Mouse (Mus musculus) lung, postnatal 14 days (tissue): ENCODE measurements around the gene Dmd.
"Not testable (repeated sequence)": the region's sequence is repeated elsewhere in the genome, so short reads cannot be mapped to it uniquely, and the experiment has no call there.

ENCODE experiments used
- DNase-seq: peaks from one replicate; pipeline ENCODE4 v3.0.0; 2021

Gene Dmd

GRCm38 (mm10) chrX:82948630-82949029, at the start of gene Dmd:
TSS of gene Dmd (plus strand) at chrX:82948870.
- DNase-seq, result no peak

GRCm38 (mm10) chrX:82901515-82901914, 47.2 kb upstream of the Dmd start:
- DNase-seq, result no peak

- DNase-seq, result no peak
Measured at GRCm38 (mm10) chrX:82987683-82988082, 39.0 kb downstream of the Dmd start.

DNA sequence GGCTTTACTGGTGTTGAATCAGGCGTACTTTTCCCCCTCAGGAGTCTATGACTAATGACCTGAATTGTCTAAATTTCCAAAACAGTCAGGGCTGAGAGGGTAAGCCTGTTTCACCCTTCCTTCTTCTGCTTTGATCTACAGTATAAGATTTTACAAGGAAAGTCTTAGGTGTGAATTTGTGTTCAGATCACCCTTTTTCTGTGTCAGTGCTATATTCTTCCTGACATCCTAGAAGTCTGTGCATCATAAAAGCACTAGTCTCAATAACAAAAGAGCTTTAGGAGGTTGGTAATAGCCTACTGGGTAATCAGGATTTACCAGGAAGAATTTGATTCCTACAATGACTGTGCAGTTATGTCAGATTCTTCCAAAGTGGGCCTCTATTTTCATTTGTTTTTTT, 101.5 kb downstream of the Dmd start:
- DNase-seq, result no peak

GRCm38 (mm10) chrX:83116171-83116876, 167.7 kb downstream of the Dmd start:
- peak; percentile 0 for DNase-seq

DNA sequence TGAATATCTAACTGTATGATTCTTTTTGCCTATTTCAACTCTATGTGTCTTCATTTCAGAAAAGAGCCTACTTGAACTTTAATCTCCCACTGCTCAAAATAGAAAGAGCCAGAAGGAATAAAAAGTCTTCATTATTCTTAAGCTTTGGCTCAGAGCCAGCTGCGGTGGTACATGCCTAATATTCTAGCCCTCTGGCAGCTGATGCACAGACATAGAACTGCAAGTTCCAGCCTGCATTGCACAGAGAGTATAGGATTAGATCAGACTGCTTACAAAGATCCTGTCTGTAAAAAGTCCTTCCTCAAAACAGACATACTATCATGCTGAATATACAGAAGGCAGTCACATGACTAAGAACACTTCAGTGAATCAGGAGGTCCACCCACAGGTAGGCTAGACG, 168.5 kb downstream of the Dmd start:
- peak; percentile 1 for DNase-seq

DNA sequence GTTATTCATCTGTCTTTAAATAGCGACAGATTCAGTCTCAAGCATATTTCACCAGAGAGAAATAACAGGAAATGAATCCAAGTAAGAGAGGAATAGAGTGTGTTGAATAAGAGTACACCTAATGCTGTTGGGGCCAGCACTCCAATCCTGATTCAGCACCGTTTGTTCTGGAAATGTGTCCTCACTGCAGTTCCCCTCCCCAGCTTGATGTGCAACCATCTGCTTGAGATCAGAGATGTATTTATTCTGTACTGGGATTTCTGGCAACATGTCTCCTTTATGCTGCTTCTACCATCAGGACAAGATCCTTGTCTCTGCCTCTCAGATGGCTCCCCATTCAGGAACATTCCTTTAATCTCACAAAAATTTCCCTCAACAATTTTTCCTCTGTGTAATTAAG, 271.9 kb downstream of the Dmd start:
- DNase-seq, result no peak

GRCm38 (mm10) chrX:83221050-83221449, 272.4 kb downstream of the Dmd start:
- no peak for DNase-seq

DNA sequence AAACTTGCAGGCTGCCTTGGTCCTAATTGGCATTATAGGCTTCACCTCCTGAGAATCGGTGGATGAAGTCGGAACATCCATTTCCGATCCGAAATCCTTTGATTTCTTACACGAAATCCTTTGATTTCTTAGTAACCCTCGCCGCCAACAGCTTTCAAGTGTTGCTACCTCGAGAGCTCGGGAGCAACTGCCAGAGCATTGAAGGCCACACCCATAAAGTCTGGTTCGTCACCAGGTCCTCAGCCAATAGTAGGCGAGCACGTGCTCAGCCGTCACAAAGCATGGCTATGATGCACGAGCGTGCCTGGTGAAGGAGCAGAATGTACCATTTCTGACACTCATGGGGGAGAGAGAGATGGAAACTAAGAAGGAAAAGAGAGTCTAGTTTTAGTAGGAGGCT, 538.9 kb downstream of the Dmd start, which contains the start of gene Tsga8:
TSS of gene Tsga8 (minus strand) at position 327 of the 400 bp plus-strand sequence.
- DNase-seq, result no peak

GRCm38 (mm10) chrX:83674998-83675397, 726.3 kb downstream of the Dmd start:
- DNase-seq, result peak; percentile 43

GRCm38 (mm10) chrX:83686547-83686946, 737.9 kb downstream of the Dmd start:
- no peak for DNase-seq

GRCm38 (mm10) chrX:83740533-83740932, 791.9 kb downstream of the Dmd start:
- DNase-seq, result peak; percentile 6

DNA sequence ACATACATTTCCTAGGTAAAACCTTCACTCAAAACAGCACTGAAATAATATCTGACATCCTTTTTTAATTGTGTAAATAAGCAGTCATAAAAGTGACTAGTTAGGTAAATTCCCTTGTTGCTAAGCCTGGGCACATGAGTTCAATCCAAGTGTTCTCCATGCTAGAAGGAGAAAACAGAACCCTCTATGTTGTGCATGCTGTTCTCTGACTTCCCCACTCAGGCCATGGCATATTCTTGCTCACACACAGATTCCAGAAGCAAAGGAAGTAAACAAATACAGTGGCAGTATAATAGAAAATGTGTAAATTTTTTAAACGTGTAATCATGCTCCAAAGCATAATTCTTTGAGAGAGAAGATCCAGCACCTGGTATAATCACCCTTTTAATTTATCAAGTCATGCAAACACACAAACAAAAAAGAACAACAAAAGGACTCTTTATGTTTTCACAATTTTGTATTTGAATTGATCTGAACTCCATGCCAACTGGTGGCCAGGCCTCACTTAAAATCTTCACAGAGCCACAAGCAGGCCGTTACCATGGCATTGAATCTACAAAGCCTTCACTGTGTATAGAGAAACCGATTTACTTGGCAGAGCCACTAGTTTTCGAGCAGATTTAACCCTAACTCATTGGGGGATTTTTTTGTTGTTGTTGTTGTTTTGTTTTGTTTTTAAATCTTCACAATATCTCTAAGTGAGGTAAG, 797.8 kb downstream of the Dmd start:
- no peak for DNase-seq

DNA sequence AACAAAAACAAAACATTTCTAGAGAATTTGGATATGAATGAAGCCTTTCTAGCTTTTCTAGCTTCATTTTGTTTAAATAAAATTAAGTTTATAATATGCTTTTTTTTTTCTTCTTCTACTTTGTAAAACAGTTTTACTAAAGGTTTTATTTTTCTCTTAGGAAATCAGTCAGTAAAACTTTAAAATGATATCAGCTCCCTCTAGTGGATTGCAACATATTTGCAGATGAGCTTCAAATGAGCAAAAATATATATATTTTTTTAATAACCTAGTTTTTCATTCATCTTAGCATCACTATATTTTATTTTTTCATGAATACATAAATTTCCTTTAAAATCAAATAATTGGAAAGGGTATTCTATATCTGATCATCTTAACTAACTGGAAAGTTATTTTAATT, 838.7 kb downstream of the Dmd start:
- DNase-seq, result no peak

GRCm38 (mm10) chrX:83867469-83867868, 918.8 kb downstream of the Dmd start:
- peak; percentile 4 for DNase-seq

GRCm38 (mm10) chrX:83875389-83875788, 926.7 kb downstream of the Dmd start:
- DNase-seq, result peak; percentile 2

- DNase-seq, result no peak
Measured at GRCm38 (mm10) chrX:83975895-83976294, 1027.2 kb downstream of the Dmd start.

GRCm38 (mm10) chrX:84001294-84001693, 1052.6 kb downstream of the Dmd start:
- DNase-seq, result peak; percentile 41

DNA sequence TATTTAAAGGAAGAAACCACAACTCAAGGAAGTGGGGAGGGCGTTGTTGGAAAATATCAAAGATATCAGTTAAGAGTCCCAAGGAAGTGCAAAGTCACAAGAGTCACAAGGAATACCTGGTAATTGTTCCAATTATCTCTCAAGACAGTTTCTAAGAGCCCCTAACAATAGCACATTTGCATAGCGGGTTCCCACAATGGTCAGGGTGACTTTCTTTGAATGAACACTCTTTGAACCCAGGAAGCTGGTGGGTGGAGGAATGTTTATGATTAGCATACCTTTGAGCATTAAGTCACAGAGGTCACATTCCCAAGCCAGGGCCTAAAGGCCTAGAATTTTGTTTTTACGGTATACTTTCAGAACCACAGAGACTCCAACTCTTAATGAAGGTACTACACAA, 1113.8 kb downstream of the Dmd start:
- DNase-seq, result not testable (repeated sequence)

- DNase-seq, result no peak
Measured at GRCm38 (mm10) chrX:84165872-84166271, 1217.2 kb downstream of the Dmd start.

- DNase-seq, result no peak
Measured at GRCm38 (mm10) chrX:84241297-84241859, 1292.7 kb downstream of the Dmd start.

GRCm38 (mm10) chrX:84330593-84330992, 1381.9 kb downstream of the Dmd start:
- no peak for DNase-seq

GRCm38 (mm10) chrX:84332177-84332576, 1383.5 kb downstream of the Dmd start:
- DNase-seq, result no peak

GRCm38 (mm10) chrX:84364981-84365380, 1416.3 kb downstream of the Dmd start:
- DNase-seq, result no peak
